Mouse (Mus musculus): Measurements from ENCODE around the gene Bmt2. TPM values are rescaled to one million over a fixed set of nuclear protein-coding genes. Genes with fewer than 3 reads are reported as not detected.

Bmt2 gene
- polyA plus RNA-seq, 1 experiment from 2014 or later = 9.7 TPM

- no peak for TF ChIP-seq EP300 (IDR thresholded peaks at IDR 0.05)
- TF ChIP-seq CTCF (IDR thresholded peaks at IDR 0.05) = no peak
- Histone ChIP-seq H3K9ac (replicated peaks; ENCODE audit: low read depth) (no peak overlapping the region), H3K4me3 (ENCODE audit: low read depth, low read length) (no peak overlapping the region), H3K36me3 (ENCODE audit: insufficient read depth, low read length) (no peaks in the 10 kb centered on the region), H3K27ac (ENCODE audit: low read length) (no peak overlapping the region), H3K4me2 (replicated peaks; ENCODE audit: low read depth, low read length) (no peak overlapping the region), H3K4me1 (ENCODE audit: insufficient read depth, low read depth, low read length) (peaks cover 4% of the 10 kb centered on the region; the same call in 1 of the 2 replicates), H3K27me3 (replicated peaks; ENCODE audit: insufficient read depth, low read length) (no peaks in the 10 kb centered on the region), H3K9me3 (ENCODE audit: low read length) (no peaks in the 10 kb centered on the region)
- 67% methylated on average over 5 of the region's 5 CpGs for WGBS
- DNase-seq (ENCODE audit: low spot score) = no peak
- no peak for ATAC-seq
These were observed 68.2 kb downstream of the Bmt2 start for GRCm38 (mm10) chr6:13609353-13610140.

GRCm38 (mm10) chr6:13607621-13608493 is 69.9 kb downstream of the Bmt2 start, which contains the start of gene Tmem168:
Gene Tmem168 (minus strand): TSS chr6:13608100.
- TF ChIP-seq CTCF (IDR thresholded peaks at IDR 0.05) (peak; percentile 26; the same call in 1 of the 2 replicates), EP300 (IDR thresholded peaks at IDR 0.05) (no peak)
- ATAC-seq (peak; percentile 96), DNase-seq (ENCODE audit: low spot score) (peak; percentile 92)
- peak within 1 kb of the TSS; percentile 68 for H3K4me2 ChIP-seq (replicated peaks; ENCODE audit: low read depth, low read length)
- peak within 1 kb of the TSS; percentile 96 for H3K27ac ChIP-seq (ENCODE audit: low read length)
- no peaks in the 10 kb centered on the region for H3K27me3 ChIP-seq (replicated peaks; ENCODE audit: insufficient read depth, low read length)
- 4% methylated on average over 71 of the region's 71 CpGs for WGBS
- H3K4me3 ChIP-seq (ENCODE audit: low read depth, low read length) = peak within 1 kb of the TSS; percentile 92
- H3K9ac ChIP-seq (replicated peaks; ENCODE audit: low read depth) = peak within 1 kb of the TSS; percentile 95
- H3K4me1 ChIP-seq (ENCODE audit: insufficient read depth, low read depth, low read length) = peaks cover 4% of the 10 kb centered on the region; the same call in 1 of the 2 replicates
- H3K36me3 ChIP-seq (ENCODE audit: insufficient read depth, low read length) = no peaks in the 10 kb centered on the region
- H3K9me3 ChIP-seq (ENCODE audit: low read length) = no peaks in the 10 kb centered on the region

DNA sequence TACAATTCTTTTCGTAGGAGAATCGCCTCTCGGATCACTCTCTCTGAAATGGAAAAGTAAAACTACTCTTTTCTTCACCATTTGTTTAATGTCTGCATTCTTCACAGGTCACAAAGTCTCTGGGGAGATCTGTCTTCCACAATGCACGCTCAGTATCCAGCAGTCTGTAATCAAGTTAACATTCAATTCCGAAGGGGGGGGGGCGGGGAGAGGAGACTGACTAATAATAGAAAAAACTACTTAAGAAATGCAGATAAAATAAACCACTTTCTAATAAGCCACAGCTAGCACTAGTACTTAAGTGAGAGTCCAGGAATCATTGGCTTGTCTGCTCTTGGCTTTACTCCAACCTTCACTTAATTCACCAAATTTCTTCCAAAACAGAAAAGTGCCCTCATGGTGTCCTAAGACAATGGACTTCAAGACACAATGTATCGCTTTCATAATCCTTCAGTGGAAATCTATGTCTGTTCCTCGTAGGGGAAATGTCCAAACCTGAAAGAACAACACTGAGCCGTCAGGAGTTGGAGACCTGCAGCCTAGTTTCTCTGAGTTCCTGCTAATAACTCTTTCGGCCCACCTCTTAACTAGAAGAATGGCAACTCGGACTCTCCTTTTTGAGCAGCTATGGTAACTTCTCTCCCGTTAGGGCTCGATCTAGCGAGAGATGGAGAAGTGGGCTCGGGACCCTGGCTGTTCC is 70.7 kb downstream of the Bmt2 start:
- H3K4me2 ChIP-seq (replicated peaks; ENCODE audit: low read depth, low read length) = peak overlapping the region; percentile 68
- peak overlapping the region; percentile 96 for H3K27ac ChIP-seq (ENCODE audit: low read length)
- peak overlapping the region; percentile 95 for H3K9ac ChIP-seq (replicated peaks; ENCODE audit: low read depth)
- TF ChIP-seq EP300 (IDR thresholded peaks at IDR 0.05) (no peak), CTCF (IDR thresholded peaks at IDR 0.05) (no peak)
- WGBS = 11% methylated on average over 15 of the region's 15 CpGs
- no peaks in the 10 kb centered on the region for H3K9me3 ChIP-seq (ENCODE audit: low read length)
- DNase-seq (ENCODE audit: low spot score) (peak; percentile 46), ATAC-seq (no peak)
- peaks cover 4% of the 10 kb centered on the region; the same call in 1 of the 2 replicates for H3K4me1 ChIP-seq (ENCODE audit: insufficient read depth, low read depth, low read length)
- peak overlapping the region; percentile 92 for H3K4me3 ChIP-seq (ENCODE audit: low read depth, low read length)
- no peaks in the 10 kb centered on the region for H3K36me3 ChIP-seq (ENCODE audit: insufficient read depth, low read length)
- no peaks in the 10 kb centered on the region for H3K27me3 ChIP-seq (replicated peaks; ENCODE audit: insufficient read depth, low read length)

DNA sequence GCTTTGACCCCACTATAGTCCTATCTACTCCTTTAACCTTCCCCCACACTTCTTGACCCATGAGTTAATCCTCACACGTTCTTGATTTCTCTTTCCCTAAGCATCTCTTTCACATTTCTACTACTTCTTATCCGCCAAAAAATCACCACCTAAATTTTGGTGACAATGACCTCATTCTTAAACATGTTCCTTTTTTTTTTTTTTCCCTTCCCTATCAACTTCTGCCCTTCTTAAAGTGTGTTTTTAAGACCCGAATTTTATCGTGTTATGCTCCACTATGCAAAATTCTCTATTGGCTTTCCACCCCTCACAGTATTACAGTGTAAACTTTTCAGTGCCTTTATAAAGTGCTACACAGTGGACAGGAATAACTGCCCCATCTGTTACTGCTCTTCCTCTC is 71.4 kb downstream of the Bmt2 start:
- H3K4me2 ChIP-seq (replicated peaks; ENCODE audit: low read depth, low read length) = peak overlapping the region; percentile 68
- H3K4me1 ChIP-seq (ENCODE audit: insufficient read depth, low read depth, low read length) = peaks cover 9% of the 10 kb centered on the region; the same call in 1 of the 2 replicates
- H3K9me3 ChIP-seq (ENCODE audit: low read length) = no peaks in the 10 kb centered on the region
- ATAC-seq (no peak), DNase-seq (ENCODE audit: low spot score) (no peak)
- H3K36me3 ChIP-seq (ENCODE audit: insufficient read depth, low read length) = no peaks in the 10 kb centered on the region
- no peak overlapping the region for H3K27ac ChIP-seq (ENCODE audit: low read length)
- TF ChIP-seq EP300 (IDR thresholded peaks at IDR 0.05) (no peak), CTCF (IDR thresholded peaks at IDR 0.05) (no peak)
- H3K9ac ChIP-seq (replicated peaks; ENCODE audit: low read depth) = no peak overlapping the region
- H3K4me3 ChIP-seq (ENCODE audit: low read depth, low read length) = peak overlapping the region; percentile 92; the same call in 1 of the 2 replicates
- WGBS = 58% methylated on average over 4 of the region's 4 CpGs
- H3K27me3 ChIP-seq (replicated peaks; ENCODE audit: insufficient read depth, low read length) = no peaks in the 10 kb centered on the region

GRCm38 (mm10) chr6:13603134-13603533 is 74.6 kb downstream of the Bmt2 start:
- Histone ChIP-seq H3K4me3 (ENCODE audit: low read depth, low read length) (no peak overlapping the region), H3K27me3 (replicated peaks; ENCODE audit: insufficient read depth, low read length) (no peaks in the 10 kb centered on the region), H3K27ac (ENCODE audit: low read length) (no peak overlapping the region), H3K9me3 (ENCODE audit: low read length) (no peaks in the 10 kb centered on the region), H3K9ac (replicated peaks; ENCODE audit: low read depth) (no peak overlapping the region), H3K4me1 (ENCODE audit: insufficient read depth, low read depth, low read length) (peaks cover 6% of the 10 kb centered on the region; the same call in 1 of the 2 replicates), H3K36me3 (ENCODE audit: insufficient read depth, low read length) (no peaks in the 10 kb centered on the region), H3K4me2 (replicated peaks; ENCODE audit: low read depth, low read length) (no peak overlapping the region)
- 94% methylated on average over 6 of the region's 6 CpGs for WGBS
- no peak for ATAC-seq
- DNase-seq (ENCODE audit: low spot score) = no peak
- TF ChIP-seq CTCF (IDR thresholded peaks at IDR 0.05) = no peak
- no peak for TF ChIP-seq EP300 (IDR thresholded peaks at IDR 0.05)

Measured in lung, postnatal 0 days (tissue).